In genomic region chr11:115716410-115717338, GRCm38 (mm10) we compare ENCODE assay signal across 10 mouse cellular contexts. TPM values are rescaled to one million over a fixed set of nuclear protein-coding genes. Genes with fewer than 3 reads are reported as not detected.
DNase-seq lines count a peak whose midpoint lies in the region; ATAC-seq lines count a peak whose summit lies in the region.
"Had no signal": no experiment of that assay in that cellular context is flagged by ENCODE, and none has a peak within 500 bp of the region (broad histone marks: within the 10 kb centered on the region; RNA-seq: fewer than 3 reads in every experiment).

No protein-coding gene starts in this region.

- no peaks in the 10 kb centered on the region for H3K9me3 ChIP-seq in liver, embryonic 11.5 days (ENCODE audit: control insufficient read depth, low read length)
- H3K9me3 ChIP-seq: hindbrain, embryonic 10.5 days had no signal

- ATAC-seq in liver, embryonic 11.5 days (replicated peaks; ENCODE audit: low FRiP score) = no peak
- ATAC-seq in erythroid progenitor cell, adult 5-6 weeks (replicated peaks; ENCODE audit: low FRiP score, poor library complexity, severe bottlenecking) = peak; percentile 58; the same call in 1 of the 2 replicates
- peak; percentile 48 for ATAC-seq in monocyte, adult 5-6 weeks (replicated peaks; ENCODE audit: insufficient number of reproducible peaks, low FRiP score, low TSS enrichment, poor library complexity, severe bottlenecking)

- DNase-seq in liver = peak; percentile 54
- no peak for DNase-seq in liver, embryonic 11.5 days (ENCODE audit: low spot score)
- DNase-seq in thymus, postnatal 25 days = peak; percentile 29
- DNase-seq in cerebellum, adult 8-10 months = no peak
- no peak for DNase-seq in urinary bladder, adult 2 months (ENCODE audit: low spot score)
- no peak for DNase-seq in adrenal gland, adult 2 months
- DNase-seq: gastrocnemius, postnatal 25 days had no signal

- WGBS in liver, embryonic 11.5 days = 61% methylated on average over 15 of the region's 15 CpGs

- H3K4me3 ChIP-seq in liver, embryonic 11.5 days (ENCODE audit: low read depth, low read length) = no peak overlapping the region
- H3K4me3 ChIP-seq: hindbrain, embryonic 10.5 days had no signal

- H3K4me2 ChIP-seq in liver, embryonic 11.5 days = no peak overlapping the region

- H3K27ac ChIP-seq in liver, embryonic 11.5 days (ENCODE audit: low read depth, low read length) = no peak overlapping the region
- H3K27ac ChIP-seq: hindbrain, embryonic 10.5 days had no signal

- H3K27me3 ChIP-seq in liver, embryonic 11.5 days (replicated peaks; ENCODE audit: control insufficient read depth, insufficient read depth, low read length) = no peaks in the 10 kb centered on the region

- no peaks in the 10 kb centered on the region for H3K36me3 ChIP-seq in liver, embryonic 11.5 days (ENCODE audit: control insufficient read depth, insufficient read depth, low read length)
- H3K36me3 ChIP-seq: hindbrain, embryonic 10.5 days had no signal

- peaks cover 28% of the 10 kb centered on the region for H3K4me1 ChIP-seq in liver, embryonic 11.5 days (replicated peaks; ENCODE audit: control insufficient read depth, insufficient read depth, low read length)
- H3K4me1 ChIP-seq: hindbrain, embryonic 10.5 days had no signal

- no peak overlapping the region for H3K9ac ChIP-seq in liver, embryonic 11.5 days (ENCODE audit: low read depth, low read length)

RNA-seq across cellular contexts. Expression of gene Grb2, which starts 8.3 kb away (rescaled TPM):
- 47.2 and 52.8 TPM in 2 replicates for polyA plus RNA-seq in liver, embryonic 11.5 days (2014; fragmentation: Nextera tagmentation; extraction: Ambion mirVana)
- 36.8 and 49.5 TPM in 2 replicates for total RNA-seq in erythroid progenitor cell, adult 5-6 weeks (2015; ENCODE audit: low replicate concordance)
- total RNA-seq in erythroid progenitor cell, adult 5-6 weeks (2017; ENCODE audit: low replicate concordance) = 10.1 and 29.1 TPM in 2 replicates
- total RNA-seq in monocyte, adult 5-6 weeks (2017) = 28.1 to 56.7 TPM (median 47.2 TPM) in 3 replicates
- 57.2 and 62.8 TPM in 2 replicates for polyA plus RNA-seq in urinary bladder, adult 2 months (2012; rRNA removed)
- total RNA-seq in adrenal gland, adult 2 months (2021) = 100 to 1,000 TPM; 136 to 162 TPM
- 41.2 and 50.8 TPM in 2 replicates for polyA plus RNA-seq in adrenal gland, adult 2 months (2012; rRNA removed)

RNA-seq across cellular contexts. Expression of gene Tmem94, which starts 48.6 kb away (rescaled TPM):
- 14.1 and 14.4 TPM in 2 replicates for polyA plus RNA-seq in liver, embryonic 11.5 days (2014; fragmentation: Nextera tagmentation; extraction: Ambion mirVana)
- total RNA-seq in erythroid progenitor cell, adult 5-6 weeks (2015; ENCODE audit: low replicate concordance) = 32.1 and 36.9 TPM in 2 replicates
- total RNA-seq in erythroid progenitor cell, adult 5-6 weeks (2017; ENCODE audit: low replicate concordance) = 35.2 and 35.3 TPM in 2 replicates
- 10.8 to 33.1 TPM (median 10.9 TPM) in 3 replicates for total RNA-seq in monocyte, adult 5-6 weeks (2017)
- polyA plus RNA-seq in urinary bladder, adult 2 months (2012; rRNA removed) = 20.8 and 25.9 TPM in 2 replicates
- 10 to 100 TPM; 70.6 to 85.9 TPM for total RNA-seq in adrenal gland, adult 2 months (2021)
- polyA plus RNA-seq in adrenal gland, adult 2 months (2012; rRNA removed) = 158 and 165 TPM in 2 replicates

Comparison
In these comparisons a context has a peak if more than half of its experiments do, and no peak if none do; other contexts are left out.
1. DNase-seq: peak in liver (single experiment) and thymus, postnatal 25 days (single experiment); none in liver, embryonic 11.5 days (single experiment), cerebellum, adult 8-10 months (single experiment), urinary bladder, adult 2 months (single experiment) and adrenal gland, adult 2 months (single experiment).